Mouse (Mus musculus) neural tube, embryonic 12.5 days (tissue): ENCODE results near the gene Aff3. TPM values are rescaled to one million over a fixed set of nuclear protein-coding genes. Genes with fewer than 3 reads are reported as not detected.
A peak's percentile ranks its signal among the peaks of the same experiment; 100 is the strongest.

Experiments
- ATAC-seq: fragments of 200-750 bp; cut with Nextera tagmentation; 2 replicates; pipeline ENCODE4 v1.8.0; 2017; ENCODE audit warnings: low read depth, mild to moderate bottlenecking, moderate TSS enrichment, moderate library complexity; ENCODE audit not compliant: low FRiP score
- H3K27ac ChIP-seq: fragments of 300-500 bp; sonication (generic); 2 replicates; pipeline ENCODE4 v1.5.1; 2016
- H3K27me3 ChIP-seq: fragments of 300-500 bp; sonication (generic); replicated peaks from 2 replicates; pipeline ENCODE4 v1.6.1; 2016; ENCODE audit warnings: mild to moderate bottlenecking
- H3K36me3 ChIP-seq: fragments of 300-500 bp; sonication (generic); 2 replicates; pipeline ENCODE4 v1.6.1; 2016; ENCODE audit warnings: mild to moderate bottlenecking
- H3K4me1 ChIP-seq: fragments of 300-500 bp; sonication (generic); 2 replicates; pipeline ENCODE4 v1.6.1; 2016
- H3K4me2 ChIP-seq: fragments of 300-500 bp; sonication (generic); replicated peaks from 2 replicates; pipeline ENCODE4 v1.6.1; 2016; ENCODE audit warnings: mild to moderate bottlenecking
- H3K4me3 ChIP-seq: fragments of 300-500 bp; sonication (generic); 2 replicates; pipeline ENCODE4 v1.5.1; 2016
- H3K9ac ChIP-seq: fragments of 300-500 bp; sonication (generic); 2 replicates; pipeline ENCODE4 v1.6.1; 2016; ENCODE audit warnings: mild to moderate bottlenecking
- H3K9me3 ChIP-seq: fragments of 300-500 bp; sonication (generic); 2 replicates; pipeline ENCODE4 v1.6.1; 2016; ENCODE audit warnings: mild to moderate bottlenecking
- WGBS: fragments of 180-500 bp; shearing (Covaris S2); methylation state at CpG from one replicate; pipeline ENCODE4 v1.1.7; 2016; 5-methylcytosine and 5-hydroxymethylcytosine counted together
- polyA plus RNA-seq: library from polyadenylated mRNA; unstranded; fragments of >200 nt; fragmentation: Nextera tagmentation; extraction: Ambion mirVana; gene quantifications from 2 replicates; pipeline ENCODE4 v1.2.1, GENCODE M21; 2016

Gene Aff3
- polyA plus RNA-seq, 1 experiment from 2014 or later = 37.7 TPM

- no peak overlapping the region for H3K9ac ChIP-seq
- peak; percentile 66; the same call in 1 of the 2 replicates for ATAC-seq
- H3K4me2 ChIP-seq = no peak overlapping the region
- no peak overlapping the region for H3K4me3 ChIP-seq
- no peaks in the 10 kb centered on the region for H3K9me3 ChIP-seq
- WGBS = 45% methylated on average over 7 of the region's 7 CpGs
- H3K4me1 ChIP-seq = peaks cover 26% of the 10 kb centered on the region
- no peaks in the 10 kb centered on the region for H3K36me3 ChIP-seq
- H3K27me3 ChIP-seq = no peaks in the 10 kb centered on the region
- H3K27ac ChIP-seq = no peak overlapping the region
Measured at GRCm38 (mm10) chr1:38389576-38389975, 275.2 kb downstream of the Aff3 start.

DNA sequence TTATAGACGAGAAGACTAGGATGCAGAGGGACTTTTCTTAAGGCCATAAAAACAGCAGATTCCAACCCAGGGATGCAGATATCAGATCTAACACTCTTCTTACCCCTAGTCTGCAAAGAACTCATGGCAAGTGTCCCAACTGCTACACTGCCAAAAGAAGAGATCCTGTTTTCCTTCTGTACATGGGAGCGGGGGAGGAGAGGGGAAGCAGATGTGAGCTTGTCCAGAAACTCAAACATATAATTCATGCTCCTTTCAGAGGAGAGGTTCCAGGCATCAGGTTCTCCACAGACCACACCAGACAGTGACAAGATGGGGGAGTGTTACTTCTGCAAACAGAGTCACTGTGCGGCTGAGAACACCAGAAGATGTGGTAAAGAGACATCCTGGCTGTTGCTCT lies 276.3 kb downstream of the Aff3 start:
- no peak overlapping the region for H3K4me3 ChIP-seq
- peaks cover 22% of the 10 kb centered on the region for H3K4me1 ChIP-seq
- 81% methylated on average over 3 of the region's 3 CpGs for WGBS
- H3K36me3 ChIP-seq = no peaks in the 10 kb centered on the region
- no peak overlapping the region for H3K4me2 ChIP-seq
- H3K9ac ChIP-seq = no peak overlapping the region
- ATAC-seq = no peak
- no peaks in the 10 kb centered on the region for H3K9me3 ChIP-seq
- no peak overlapping the region for H3K27ac ChIP-seq
- no peaks in the 10 kb centered on the region for H3K27me3 ChIP-seq

- H3K4me3 ChIP-seq = no peak overlapping the region
- no peaks in the 10 kb centered on the region for H3K27me3 ChIP-seq
- H3K36me3 ChIP-seq = no peaks in the 10 kb centered on the region
- H3K27ac ChIP-seq = no peak overlapping the region
- H3K9ac ChIP-seq = no peak overlapping the region
- H3K9me3 ChIP-seq = no peaks in the 10 kb centered on the region
- peaks cover 20% of the 10 kb centered on the region for H3K4me1 ChIP-seq
- ATAC-seq = no peak
- H3K4me2 ChIP-seq = no peak overlapping the region
- WGBS = 75% methylated on average over 9 of the region's 9 CpGs
Measured at GRCm38 (mm10) chr1:38387438-38387837, 277.3 kb downstream of the Aff3 start.

DNA sequence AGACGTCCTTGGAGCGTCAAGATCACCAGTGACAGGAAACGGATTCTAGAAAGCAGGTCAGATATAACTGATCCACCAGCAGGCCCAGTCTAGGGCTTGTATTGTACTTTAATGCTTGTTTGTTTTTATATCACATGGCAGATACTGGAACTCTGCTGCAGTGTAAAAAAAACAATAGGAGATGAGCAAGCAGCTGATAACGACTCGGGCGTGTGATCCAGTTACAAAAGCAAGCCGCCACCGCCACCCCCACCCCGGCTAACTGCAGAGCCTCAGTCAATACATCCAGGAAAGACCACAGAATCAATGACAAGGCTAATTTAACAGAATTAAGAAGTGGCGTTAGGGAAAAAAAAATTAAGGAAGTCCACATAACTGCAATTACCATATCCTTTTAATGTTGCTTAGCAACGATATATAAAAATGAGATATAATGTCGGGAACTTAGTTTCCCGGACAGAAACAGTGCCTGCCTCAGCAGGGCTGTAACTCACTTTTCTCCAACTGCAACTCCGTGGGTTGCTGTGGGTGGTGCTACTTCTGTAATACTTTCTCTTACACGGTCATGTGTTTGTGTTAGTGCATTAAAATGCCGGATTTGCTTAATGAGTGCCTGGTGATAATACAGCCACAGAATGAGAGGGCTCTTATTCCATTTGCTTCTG lies 280.2 kb downstream of the Aff3 start:
- Histone ChIP-seq H3K36me3 (peaks cover 3% of the 10 kb centered on the region; the same call in 1 of the 2 replicates), H3K9me3 (peaks cover 4% of the 10 kb centered on the region; the same call in 1 of the 2 replicates), H3K4me3 (no peak overlapping the region), H3K4me2 (no peak overlapping the region), H3K27me3 (no peaks in the 10 kb centered on the region), H3K27ac (no peak overlapping the region), H3K4me1 (peaks cover 13% of the 10 kb centered on the region; the same call in 1 of the 2 replicates), H3K9ac (no peak overlapping the region)
- no peak for ATAC-seq
- WGBS = 27% methylated on average over 16 of the region's 16 CpGs

DNA sequence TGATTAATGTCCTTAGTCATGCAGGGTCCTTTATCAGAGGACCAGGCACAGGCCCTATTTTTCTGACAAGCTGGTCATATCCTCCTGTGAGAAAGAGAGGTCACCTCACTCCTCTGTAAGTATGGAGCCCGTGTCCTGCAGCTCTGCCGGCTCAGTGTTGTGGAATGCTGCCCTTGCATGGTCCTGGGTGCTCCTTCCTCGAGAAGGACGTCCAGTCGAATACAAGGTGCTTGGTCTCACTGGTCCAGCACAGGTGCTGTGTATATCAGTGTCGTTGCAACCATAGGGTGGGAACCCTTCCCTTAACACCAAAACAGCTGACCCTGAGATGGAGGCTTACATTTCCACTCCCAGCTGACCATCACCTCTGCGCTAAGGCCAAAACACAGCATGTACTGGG lies 280.7 kb downstream of the Aff3 start:
- Histone ChIP-seq H3K4me3 (no peak overlapping the region), H3K9me3 (peaks cover 4% of the 10 kb centered on the region; the same call in 1 of the 2 replicates), H3K4me1 (peaks cover 10% of the 10 kb centered on the region; the same call in 1 of the 2 replicates), H3K27me3 (no peaks in the 10 kb centered on the region), H3K36me3 (peaks cover 3% of the 10 kb centered on the region; the same call in 1 of the 2 replicates), H3K9ac (no peak overlapping the region), H3K27ac (no peak overlapping the region), H3K4me2 (no peak overlapping the region)
- ATAC-seq = no peak
- WGBS = 82% methylated on average over 7 of the region's 7 CpGs

DNA sequence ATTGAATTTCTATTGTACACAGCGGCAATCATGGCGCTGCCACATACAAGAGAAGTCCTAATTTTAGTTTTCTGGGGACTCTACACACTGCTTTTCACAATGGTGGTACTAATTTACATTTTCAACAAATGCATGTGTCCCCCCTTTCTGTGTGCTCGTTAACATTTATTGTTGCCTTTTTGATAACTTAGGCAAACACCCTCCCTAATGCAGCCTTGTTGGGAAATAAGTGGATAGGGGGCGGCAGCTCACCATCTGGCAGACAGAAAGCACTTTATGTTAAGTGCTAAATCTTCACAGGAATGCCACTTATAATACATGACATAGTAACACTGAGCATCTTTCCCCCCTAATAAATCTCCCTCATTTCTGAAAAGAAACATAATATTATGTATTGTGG lies 282.1 kb downstream of the Aff3 start:
- Histone ChIP-seq H3K4me2 (no peak overlapping the region), H3K9ac (no peak overlapping the region), H3K36me3 (peaks cover 3% of the 10 kb centered on the region; the same call in 1 of the 2 replicates), H3K27ac (no peak overlapping the region), H3K9me3 (peaks cover 4% of the 10 kb centered on the region; the same call in 1 of the 2 replicates), H3K4me1 (peaks cover 10% of the 10 kb centered on the region; the same call in 1 of the 2 replicates), H3K4me3 (no peak overlapping the region), H3K27me3 (no peaks in the 10 kb centered on the region)
- no peak for ATAC-seq
- WGBS = 84% methylated on average over 4 of the region's 4 CpGs

- Histone ChIP-seq H3K36me3 (peaks cover 3% of the 10 kb centered on the region; the same call in 1 of the 2 replicates), H3K27ac (no peak overlapping the region), H3K4me3 (no peak overlapping the region), H3K9me3 (peaks cover 4% of the 10 kb centered on the region; the same call in 1 of the 2 replicates), H3K4me2 (no peak overlapping the region), H3K27me3 (no peaks in the 10 kb centered on the region), H3K4me1 (no peaks in the 10 kb centered on the region), H3K9ac (no peak overlapping the region)
- 82% methylated on average over 3 of the region's 3 CpGs for WGBS
- ATAC-seq = no peak
Measured at GRCm38 (mm10) chr1:38377930-38378329, 286.8 kb downstream of the Aff3 start.

DNA sequence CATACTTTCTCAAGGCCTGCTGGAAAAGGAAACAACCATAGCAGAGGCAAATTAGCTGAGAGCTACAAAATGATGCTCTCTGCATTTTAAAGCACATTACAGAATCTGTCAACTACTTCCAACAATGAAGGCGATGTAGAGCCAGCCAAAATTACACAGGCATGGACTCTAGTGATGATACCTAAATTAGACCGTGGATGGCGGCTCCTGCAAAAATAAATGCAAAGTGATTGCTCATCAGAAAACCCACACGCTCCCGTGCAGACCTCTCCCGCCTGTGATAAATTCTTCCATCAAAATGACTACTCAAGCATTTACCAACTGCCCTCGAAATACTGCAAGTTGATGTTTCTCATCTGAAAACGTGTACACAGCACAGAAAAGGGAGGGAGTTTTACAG lies 295.6 kb downstream of the Aff3 start:
- H3K4me1 ChIP-seq = no peaks in the 10 kb centered on the region; the same call in 1 of the 2 replicates
- H3K4me3 ChIP-seq = no peak overlapping the region
- ATAC-seq = no peak
- no peak overlapping the region for H3K9ac ChIP-seq
- WGBS = 63% methylated on average over 8 of the region's 8 CpGs
- H3K4me2 ChIP-seq = no peak overlapping the region
- H3K27ac ChIP-seq = no peak overlapping the region
- H3K9me3 ChIP-seq = no peaks in the 10 kb centered on the region
- H3K27me3 ChIP-seq = no peaks in the 10 kb centered on the region
- no peaks in the 10 kb centered on the region for H3K36me3 ChIP-seq

DNA sequence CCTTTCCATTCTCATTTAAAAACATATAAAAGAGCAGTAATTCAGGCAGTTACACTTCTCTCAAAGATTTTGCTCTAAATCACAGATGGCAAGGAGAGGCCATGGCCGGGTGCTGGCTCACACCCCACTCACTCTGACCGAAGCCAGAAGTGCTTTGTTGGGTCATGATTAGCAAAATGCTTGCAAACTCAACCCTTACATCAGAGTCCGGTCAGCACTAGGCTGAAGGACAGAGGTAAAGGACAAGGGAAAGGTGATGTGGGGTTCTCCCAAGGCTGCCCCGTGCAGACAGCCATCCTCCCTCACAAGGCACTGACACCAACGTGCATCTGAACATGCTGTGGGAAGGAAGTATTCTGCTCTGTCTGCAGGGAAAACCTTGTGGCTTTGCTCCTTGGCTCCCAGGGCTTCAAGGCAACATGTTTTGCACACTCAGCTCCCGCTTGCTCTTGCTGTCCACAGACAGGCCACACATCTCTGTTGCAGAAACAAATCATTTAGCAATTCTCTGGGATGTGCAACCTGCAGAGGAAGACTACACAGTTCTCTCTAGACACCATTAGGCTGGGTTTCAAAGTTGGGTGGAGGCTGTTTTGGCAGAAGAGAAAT lies 296.6 kb downstream of the Aff3 start:
- H3K36me3 ChIP-seq = no peaks in the 10 kb centered on the region
- H3K4me1 ChIP-seq = no peaks in the 10 kb centered on the region; the same call in 1 of the 2 replicates
- H3K9me3 ChIP-seq = no peaks in the 10 kb centered on the region
- no peak overlapping the region for H3K4me2 ChIP-seq
- no peak overlapping the region for H3K27ac ChIP-seq
- H3K27me3 ChIP-seq = no peaks in the 10 kb centered on the region
- no peak overlapping the region for H3K4me3 ChIP-seq
- no peak overlapping the region for H3K9ac ChIP-seq
- ATAC-seq = no peak
- WGBS = 76% methylated on average over 6 of the region's 6 CpGs

DNA sequence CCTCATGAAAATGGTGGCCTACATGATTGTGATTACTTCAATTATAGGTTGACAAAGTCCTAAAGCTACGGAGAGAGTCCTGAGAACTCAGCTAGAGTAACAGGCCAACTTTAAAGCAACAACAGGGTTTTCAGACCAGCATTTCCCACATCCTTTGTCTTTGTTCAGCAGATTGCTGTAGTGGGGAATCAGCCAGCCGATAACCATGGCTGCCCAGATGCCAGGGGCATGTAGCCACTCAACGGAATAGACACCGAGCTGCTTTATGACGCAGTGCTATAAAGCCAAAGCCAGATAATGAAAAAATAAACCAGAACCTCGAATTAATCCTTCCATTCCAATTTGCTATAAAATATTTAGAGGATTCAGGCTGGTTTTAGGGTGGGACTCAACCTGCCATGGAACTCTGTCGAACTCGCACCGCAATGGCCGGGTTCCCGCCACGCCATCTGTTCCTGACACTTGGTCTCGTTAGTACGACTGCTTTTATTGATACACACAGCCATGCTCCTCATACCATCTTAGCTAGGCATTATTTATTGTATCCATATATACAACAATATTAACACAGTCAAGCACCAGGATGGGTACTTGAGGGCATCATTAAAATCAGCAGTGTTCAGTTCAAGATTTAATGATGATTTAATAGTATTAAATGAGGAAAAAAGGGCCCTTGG lies 297.2 kb downstream of the Aff3 start:
- no peaks in the 10 kb centered on the region; the same call in 1 of the 2 replicates for H3K4me1 ChIP-seq
- H3K9ac ChIP-seq = no peak overlapping the region
- no peak overlapping the region for H3K4me3 ChIP-seq
- 79% methylated on average over 14 of the region's 14 CpGs for WGBS
- no peaks in the 10 kb centered on the region for H3K27me3 ChIP-seq
- no peaks in the 10 kb centered on the region for H3K36me3 ChIP-seq
- no peak overlapping the region for H3K27ac ChIP-seq
- no peaks in the 10 kb centered on the region for H3K9me3 ChIP-seq
- no peak overlapping the region for H3K4me2 ChIP-seq
- ATAC-seq = peak; percentile 74; the same call in 1 of the 2 replicates

DNA sequence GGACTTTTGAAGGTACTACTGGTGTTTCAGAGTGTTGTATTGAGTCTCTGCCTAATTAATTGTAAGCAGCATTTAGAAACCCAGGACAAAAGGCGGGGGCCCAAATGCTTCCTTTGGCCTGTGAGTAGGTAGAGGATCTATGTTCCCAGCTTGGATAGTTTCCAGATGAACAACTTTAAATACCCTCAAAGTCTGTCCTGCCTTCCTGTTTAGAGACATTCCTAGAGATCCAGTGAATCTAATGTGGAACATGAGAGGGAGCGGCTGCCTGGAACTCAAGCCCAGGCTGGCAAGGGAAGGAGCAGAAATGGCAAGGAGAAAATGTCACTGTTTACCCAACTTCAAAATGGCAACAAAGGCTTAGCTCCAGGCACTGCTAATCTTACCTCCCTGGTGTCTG lies 300.9 kb downstream of the Aff3 start:
- Histone ChIP-seq H3K4me2 (no peak overlapping the region), H3K27me3 (no peaks in the 10 kb centered on the region), H3K36me3 (no peaks in the 10 kb centered on the region), H3K9ac (no peak overlapping the region), H3K27ac (no peak overlapping the region), H3K4me1 (no peaks in the 10 kb centered on the region), H3K4me3 (no peak overlapping the region), H3K9me3 (no peaks in the 10 kb centered on the region)
- WGBS = 81% methylated on average over 2 of the region's 2 CpGs
- no peak for ATAC-seq

DNA sequence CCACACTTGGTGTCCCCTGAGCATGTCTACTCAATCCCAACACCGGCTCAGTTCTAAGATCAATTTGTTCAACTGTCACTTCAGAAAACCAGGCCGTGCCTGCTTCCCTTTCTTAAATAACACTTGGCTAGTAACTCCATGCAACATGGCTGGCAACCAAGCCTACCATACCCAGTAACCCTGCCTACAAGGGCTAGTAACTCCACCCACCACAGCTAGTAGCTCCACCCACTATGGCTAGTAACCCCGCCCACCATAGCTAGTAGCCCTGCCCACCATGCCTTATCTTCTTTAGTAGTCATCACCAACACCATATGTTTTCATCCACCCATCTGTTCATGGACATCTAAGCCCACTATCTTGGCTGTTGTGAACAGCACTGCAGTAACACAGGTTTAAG lies 302.5 kb downstream of the Aff3 start:
- Histone ChIP-seq H3K9me3 (no peaks in the 10 kb centered on the region), H3K4me1 (no peaks in the 10 kb centered on the region), H3K4me2 (no peak overlapping the region), H3K9ac (no peak overlapping the region), H3K4me3 (no peak overlapping the region), H3K27ac (no peak overlapping the region), H3K36me3 (no peaks in the 10 kb centered on the region), H3K27me3 (no peaks in the 10 kb centered on the region)
- ATAC-seq = no peak
- WGBS = 93% methylated on average over 3 of the region's 3 CpGs
